Mouse (Mus musculus): ENCODE measurements around the gene Alg2.

- TF ChIP-seq MAX (IDR thresholded peaks at IDR 0.05) (no peak), FOSL1 (IDR thresholded peaks at IDR 0.05; ENCODE audit: insufficient read depth, low read length, poor library complexity, severe bottlenecking) (no peak), CTCF (IDR thresholded peaks at IDR 0.05; ENCODE audit: control insufficient read depth, insufficient read depth, insufficient read length) (no peak), USF1 (IDR thresholded peaks at IDR 0.05; ENCODE audit: low read depth) (no peak), MYOG (IDR thresholded peaks at IDR 0.05; ENCODE audit: control insufficient read depth, extremely low read depth, insufficient read length) (no peak)
These were observed 23.8 kb upstream of the Alg2 start for GRCm38 (mm10) chr4:47497811-47498385.

Measured in C2C12 (cell line).